Mouse (Mus musculus): ENCODE results near the gene Ankrd42.

- TF ChIP-seq CTCF (IDR thresholded peaks at IDR 0.05) = no peak
- no peak for TF ChIP-seq POLR2A (IDR thresholded peaks at IDR 0.05; ENCODE audit: insufficient read depth, low read depth, low read length)
These were observed 104.4 kb downstream of the Ankrd42 start for GRCm38 (mm10) chr7:92532351-92533036.
